Mouse (Mus musculus) retina, postnatal 7 days (tissue): ENCODE results near the gene Mtg1.
A peak's percentile ranks its signal among the peaks of the same experiment; 100 is the strongest.
"Not testable (repeated sequence)": the region's sequence is repeated elsewhere in the genome, so short reads cannot be mapped to it uniquely, and the experiment has no call there.

ENCODE experiments used
- DNase-seq: peaks from one replicate; pipeline ENCODE4 v3.0.0-alpha.2; 2012; ENCODE audit warnings: low read depth, low spot score

Gene Mtg1

DNA sequence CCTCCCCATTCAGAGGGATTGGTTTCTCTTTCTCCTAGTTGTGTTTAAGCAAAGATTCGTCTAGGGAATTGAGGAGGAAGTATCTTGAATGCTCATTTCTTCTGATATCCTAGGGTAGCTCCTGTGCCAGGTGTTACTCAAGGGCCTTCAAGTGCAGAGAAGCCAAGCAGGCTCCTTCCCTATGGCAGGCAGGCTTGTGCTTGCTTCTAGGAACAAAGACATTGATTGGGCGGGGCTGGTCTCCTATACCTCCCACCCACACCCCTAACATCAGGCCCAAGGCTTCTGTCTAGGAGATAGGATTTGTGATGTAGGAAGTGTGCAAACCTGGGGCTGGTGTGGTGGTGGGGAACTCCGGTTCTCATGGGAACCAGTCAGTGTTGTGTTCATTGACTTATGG, 10.4 kb upstream of the Mtg1 start:
- DNase-seq = no peak

- DNase-seq = no peak
These were observed 9.5 kb upstream of the Mtg1 start for GRCm38 (mm10) chr7:140127911-140128310.

DNA sequence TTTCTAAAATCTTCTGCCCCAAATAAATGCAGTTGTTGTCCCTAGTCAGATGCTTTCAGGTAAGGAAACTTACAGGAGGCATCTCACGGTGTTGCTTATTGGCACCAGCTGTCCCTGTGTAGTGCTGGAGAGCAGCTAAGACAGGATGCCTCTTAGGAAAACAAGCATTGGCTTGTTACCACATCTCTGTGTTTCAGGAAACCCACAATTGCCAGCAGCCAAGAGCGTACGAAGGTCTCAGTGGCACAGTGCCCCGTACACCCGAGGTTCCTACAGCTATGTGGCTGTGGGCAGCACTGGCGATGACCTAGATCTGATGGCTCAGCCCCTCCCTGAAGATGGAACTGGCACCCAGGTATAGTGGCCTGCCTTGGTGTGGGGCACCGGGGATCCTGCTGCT, 5.2 kb upstream of the Mtg1 start:
- not testable (repeated sequence) for DNase-seq

DNA sequence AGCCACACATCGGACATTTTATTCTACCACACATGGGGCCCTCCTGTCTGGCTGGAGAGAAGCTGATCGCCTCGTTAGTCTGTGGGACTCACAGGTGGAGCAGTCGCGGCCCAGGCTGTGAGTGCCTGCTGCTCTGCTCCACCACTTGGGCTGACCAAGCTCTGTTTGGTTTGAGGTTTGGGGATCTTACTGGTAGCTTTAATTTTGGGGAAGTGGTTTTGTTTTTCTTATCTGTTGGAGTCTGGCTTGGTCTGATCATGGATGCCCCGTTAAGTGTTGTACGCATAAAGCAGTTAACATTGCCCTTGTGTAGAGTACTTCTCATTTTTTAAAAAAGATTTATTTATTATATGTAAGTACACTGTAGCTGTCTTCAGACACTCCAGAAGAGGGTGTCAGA, 3.3 kb upstream of the Mtg1 start:
- DNase-seq = not testable (repeated sequence)

DNA sequence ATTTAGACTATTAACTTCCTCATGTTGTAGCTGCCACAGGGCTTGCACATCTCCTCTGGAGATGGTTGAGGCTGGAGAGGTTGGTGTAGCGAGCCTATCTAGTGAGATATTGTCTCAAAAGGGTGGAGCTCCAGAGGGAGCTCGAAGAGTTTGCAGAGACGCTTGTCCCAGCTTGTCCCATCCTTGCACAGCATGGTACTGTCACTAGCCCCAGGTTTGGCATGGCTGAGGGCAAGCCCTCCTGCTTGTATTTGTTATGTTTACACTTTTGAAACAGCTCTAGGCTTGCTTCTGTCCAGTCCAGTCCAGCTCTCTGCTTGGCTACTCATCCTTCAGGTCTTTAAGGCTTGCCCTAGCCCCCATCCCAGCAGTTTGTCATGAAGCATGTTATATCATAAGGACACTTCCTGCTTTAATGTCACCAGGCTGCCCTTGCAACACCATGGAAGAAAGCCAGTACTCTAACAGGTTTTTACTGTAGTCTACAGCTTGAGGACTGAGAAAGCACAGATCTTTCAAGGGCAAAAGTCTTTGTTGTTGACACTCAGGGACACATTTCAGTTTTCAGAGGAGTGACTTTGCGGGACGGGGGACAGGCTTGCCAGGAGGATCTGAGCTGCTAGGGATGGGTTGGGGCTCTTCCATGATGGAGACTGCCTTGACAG, 2.1 kb upstream of the Mtg1 start:
- no peak for DNase-seq

DNA sequence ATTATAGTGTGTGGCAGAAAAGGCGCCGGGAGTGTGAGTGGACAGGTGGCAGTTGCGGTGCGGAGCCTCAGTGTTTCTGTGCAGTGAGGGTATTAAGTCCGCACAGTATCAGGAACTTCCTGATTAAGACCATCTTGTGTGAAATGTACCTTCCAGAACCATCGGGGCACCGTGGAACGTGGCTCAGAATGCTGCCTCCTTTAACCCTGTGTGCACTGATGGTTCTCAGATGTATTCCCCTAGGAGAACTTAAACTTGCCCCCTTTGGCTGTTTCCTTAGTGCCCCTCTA, 602 bp downstream of the Mtg1 start:
- DNase-seq = no peak

- DNase-seq = no peak
These were observed 4.0 kb downstream of the Mtg1 start for GRCm38 (mm10) chr7:140141350-140141749.

DNA sequence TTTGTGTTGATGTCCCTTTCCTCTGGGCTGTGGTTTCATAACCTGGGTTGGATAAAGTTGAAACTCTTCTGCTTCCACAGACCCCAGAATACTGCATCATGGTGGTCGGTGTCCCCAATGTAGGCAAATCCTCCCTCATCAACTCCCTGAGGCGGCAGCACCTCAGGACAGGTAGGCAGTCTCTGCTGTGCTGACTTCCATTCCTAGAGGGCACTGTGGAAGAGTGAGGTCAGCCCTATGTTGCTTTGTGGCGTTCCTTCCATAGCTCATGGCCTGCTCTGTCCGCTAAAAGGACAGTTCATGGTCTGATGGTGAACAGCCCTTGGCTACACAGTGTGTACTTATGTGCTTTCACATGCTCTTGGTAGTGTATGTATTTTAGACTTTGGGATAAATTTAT, 7.2 kb downstream of the Mtg1 start:
- DNase-seq = no peak

GRCm38 (mm10) chr7:140153383-140153782, 16.0 kb downstream of the Mtg1 start:
- DNase-seq = no peak

- no peak for DNase-seq
These were observed 16.5 kb downstream of the Mtg1 start for GRCm38 (mm10) chr7:140153829-140154217.

DNA sequence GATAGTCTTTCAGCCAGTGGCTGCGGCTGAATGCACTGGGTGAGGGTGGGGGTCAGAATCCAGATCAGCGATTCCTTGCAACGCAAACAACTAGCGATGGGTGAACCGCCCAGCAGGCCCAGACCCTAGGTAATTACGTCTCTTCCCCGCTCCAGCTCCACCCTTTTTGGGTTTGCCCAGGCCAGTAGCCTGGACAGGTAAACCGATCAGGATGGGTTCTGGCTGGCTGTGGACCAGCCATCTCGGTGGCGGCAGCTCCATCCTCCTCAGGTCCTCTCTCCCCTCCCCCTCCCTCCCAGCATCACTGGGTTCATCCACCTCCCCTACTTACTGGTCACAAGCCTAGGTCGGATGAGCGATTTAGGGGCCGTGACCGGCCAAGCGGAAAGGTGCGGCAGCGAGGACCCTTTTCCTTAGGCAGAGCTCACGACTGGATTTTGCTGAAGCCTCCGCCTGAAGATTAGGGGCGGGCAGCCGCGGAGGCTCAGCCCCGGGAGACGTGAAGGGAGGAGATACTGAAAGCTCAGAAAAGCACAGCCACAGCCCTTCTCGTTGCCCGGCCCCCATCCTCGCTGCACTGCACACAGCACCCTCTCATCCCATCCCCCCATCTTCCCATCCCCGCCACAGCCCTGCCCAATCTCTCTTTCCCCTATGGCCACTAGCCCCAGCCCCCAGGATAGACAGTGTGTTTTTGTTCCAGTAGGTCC, 17.0 kb downstream of the Mtg1 start, which contains the start of gene Sprn:
TSS of gene Sprn (minus strand) at position 660 of the 710 bp plus-strand sequence.
- peak; percentile 51 for DNase-seq

- DNase-seq = no peak
These were observed 23.0 kb downstream of the Mtg1 start for GRCm38 (mm10) chr7:140160363-140160762.

GRCm38 (mm10) chr7:140164664-140165063, 27.3 kb downstream of the Mtg1 start, which contains the start of gene Olfr522:
TSS of gene Olfr522 (minus strand) at chr7:140164764.
- DNase-seq = no peak

- no peak for DNase-seq
These were observed 30.6 kb downstream of the Mtg1 start for GRCm38 (mm10) chr7:140167950-140168349.

- DNase-seq = no peak
These were observed 32.0 kb downstream of the Mtg1 start for GRCm38 (mm10) chr7:140169386-140169785.

- no peak for DNase-seq
These were observed 33.5 kb downstream of the Mtg1 start for GRCm38 (mm10) chr7:140170863-140171262.

- no peak for DNase-seq
These were observed 35.6 kb downstream of the Mtg1 start, which contains the start of gene Olfr523 for GRCm38 (mm10) chr7:140172936-140173335. TSS of gene Olfr523 (plus strand) at chr7:140173217.

- DNase-seq = no peak
These were observed 41.8 kb downstream of the Mtg1 start for GRCm38 (mm10) chr7:140179176-140179575.

- DNase-seq = no peak
These were observed 43.3 kb downstream of the Mtg1 start for GRCm38 (mm10) chr7:140180692-140181091.

GRCm38 (mm10) chr7:140184206-140184605, 46.8 kb downstream of the Mtg1 start:
- no peak for DNase-seq

- no peak for DNase-seq
These were observed 49.6 kb downstream of the Mtg1 start for GRCm38 (mm10) chr7:140186646-140187620.

DNA sequence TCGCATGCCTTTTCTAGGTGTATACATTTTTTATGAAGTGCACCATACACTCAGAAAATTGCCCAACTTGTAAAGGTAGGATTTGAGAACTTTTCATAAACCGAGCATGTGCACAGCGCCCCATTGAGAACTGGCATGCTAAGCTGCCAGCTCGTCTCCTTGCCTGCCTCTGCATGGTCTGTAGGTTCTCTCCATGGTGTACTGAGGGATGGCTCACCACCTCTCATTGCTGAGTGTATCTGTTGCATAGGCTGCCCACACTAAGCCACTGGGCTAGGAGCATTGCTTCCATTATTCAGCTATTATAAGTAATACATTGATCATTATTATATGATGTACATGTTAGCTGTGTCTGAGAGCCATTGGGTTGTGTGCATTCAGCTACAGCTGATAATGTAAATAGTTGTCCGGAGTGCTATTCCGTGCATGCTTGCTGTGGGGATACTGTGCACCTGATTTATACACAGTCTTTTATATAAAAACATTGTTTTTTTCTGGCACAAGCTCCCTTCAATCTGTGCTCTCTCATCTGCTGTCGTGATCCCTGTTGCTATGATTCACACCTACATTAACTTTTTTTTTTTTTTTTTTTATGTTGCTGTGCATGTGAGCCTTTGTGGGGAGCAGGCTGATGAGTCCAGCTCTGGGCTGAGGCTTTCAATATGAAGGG, 50.5 kb downstream of the Mtg1 start:
- no peak for DNase-seq
